Mouse (Mus musculus) hematopoietic stem cell, adult 5-6 weeks (primary cell): Measurements from ENCODE around the gene Apoh. TPM values are rescaled to one million over a fixed set of nuclear protein-coding genes. Genes with fewer than 3 reads are reported as not detected.
A peak's percentile ranks its signal among the peaks of the same experiment; 100 is the strongest.

ENCODE experiments used
- ATAC-seq, 2 experiments: fragments of 125-278 bp in 1 of 2; replicated peaks in 1 of 2; 2 replicates each; pipeline ENCODE4 v1.8.0; 2016 to 2017; ENCODE audit warnings: inconsistent platforms in 2 of 2, mild to moderate bottlenecking in 2 of 2, moderate number of reproducible peaks in 2 of 2, low read depth in 1 of 2, moderate TSS enrichment in 1 of 2; ENCODE audit not compliant: low FRiP score in 2 of 2, poor library complexity in 2 of 2, severe bottlenecking in 2 of 2, insufficient read depth in 1 of 2, low TSS enrichment in 1 of 2
- total RNA-seq: library from RNA; stranded (forward); fragments of 172-1452, 232-1000 nt; gene quantifications from 2 replicates; pipeline ENCODE4 v1.2.3, GENCODE M21; 2017

The Apoh gene
- total RNA-seq = not detected in 2 replicates

DNA sequence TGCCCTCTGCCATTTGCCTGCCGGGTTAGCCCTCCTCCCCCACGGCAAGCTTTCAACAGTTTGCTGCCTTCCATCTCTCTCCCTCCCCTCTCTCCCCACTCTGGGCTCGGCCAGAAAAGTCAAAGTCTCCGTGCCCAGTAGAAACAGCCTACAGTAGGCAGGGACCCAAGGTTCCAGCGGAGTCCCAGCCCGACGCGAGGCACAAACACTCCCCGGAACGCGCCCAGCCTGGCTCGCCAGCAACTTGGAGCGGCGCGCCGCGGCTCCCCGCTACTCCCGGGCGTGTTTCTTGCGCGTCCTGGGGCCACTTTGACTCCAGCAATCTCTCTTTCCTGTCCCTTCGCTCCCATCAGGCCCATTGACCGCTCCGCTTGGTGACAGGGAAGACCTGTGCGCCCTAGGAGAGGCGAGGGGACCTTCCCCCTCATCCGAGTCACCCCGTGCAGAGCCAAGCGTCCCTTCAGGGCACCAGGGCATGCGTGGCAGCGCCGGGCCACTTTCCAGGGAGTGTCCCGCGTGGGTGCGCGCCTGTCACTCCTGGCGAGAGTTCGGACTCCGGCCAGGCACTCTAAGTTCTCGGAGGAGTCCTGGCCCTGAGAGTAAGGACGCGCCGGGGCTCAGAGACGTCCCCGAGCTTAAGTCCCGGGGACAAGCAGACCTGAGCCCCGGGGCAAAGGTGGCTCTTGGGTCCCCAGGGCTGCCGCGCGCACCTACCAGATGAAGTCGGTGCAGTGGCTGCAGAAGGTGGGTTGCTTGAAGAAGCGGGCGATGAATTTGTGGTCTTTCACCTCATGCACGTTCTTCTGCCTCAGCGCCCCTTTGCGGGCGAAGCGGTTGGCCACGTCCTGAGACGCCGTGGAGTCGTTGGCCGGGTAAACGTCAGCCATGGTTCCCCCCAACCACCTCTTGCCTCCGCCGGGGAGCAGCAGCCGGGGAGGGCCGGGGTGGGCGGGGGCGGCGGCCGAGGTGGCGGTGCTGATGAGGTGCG lies at the start of gene Apoh:
Gene Apoh, plus strand, starts transcription at position 574 of the 988 bp plus-strand sequence.
- ATAC-seq = peak; percentile 13 to 40; a peak in 2 of 4 replicates

DNA sequence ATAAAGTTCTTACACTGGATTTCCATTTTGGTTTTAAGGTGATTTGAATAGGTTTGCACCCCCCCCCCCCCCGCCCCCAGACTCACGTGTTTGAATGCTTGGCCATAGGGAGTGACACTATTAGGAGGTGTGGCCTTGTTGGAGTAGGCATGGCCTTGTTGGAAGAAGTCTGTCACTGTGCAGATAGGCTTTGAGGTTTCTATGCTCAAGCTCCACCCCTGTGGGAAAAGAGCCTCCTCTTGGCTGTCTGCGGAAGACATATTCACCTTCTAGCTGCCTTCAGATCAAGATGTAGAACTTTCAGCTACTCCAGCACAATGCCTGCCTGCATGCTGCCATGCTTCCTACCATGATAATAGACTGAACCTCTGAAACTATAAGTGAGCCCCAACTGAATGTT lies 49.3 kb upstream of the Apoh start:
- peak in 1 of 2 experiments; percentile 42; a peak in 1 of 4 replicates for ATAC-seq

DNA sequence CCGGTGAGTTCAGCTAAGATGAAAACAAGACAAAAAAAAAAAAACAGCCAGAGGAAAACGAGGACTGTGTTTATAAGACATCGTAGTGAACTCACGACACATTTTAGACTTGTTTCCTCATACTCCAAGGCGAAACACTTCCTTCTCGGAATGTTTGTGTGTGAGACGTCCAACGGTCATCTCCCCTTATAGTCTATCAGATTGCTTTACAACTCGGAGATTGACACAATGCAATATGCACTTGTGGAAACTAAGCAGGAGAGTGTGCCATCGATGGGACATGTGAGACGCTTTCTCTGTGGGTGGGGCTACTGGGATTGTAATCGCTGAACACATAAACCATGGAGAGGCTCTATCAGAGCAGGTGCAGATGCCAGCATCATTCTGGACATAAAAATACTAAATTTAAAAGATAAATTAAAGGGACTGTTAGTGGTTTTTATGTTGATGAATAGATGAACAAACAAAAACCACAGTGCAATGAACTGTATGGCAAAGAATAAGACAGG lies 48.8 kb upstream of the Apoh start:
- ATAC-seq = no peak

DNA sequence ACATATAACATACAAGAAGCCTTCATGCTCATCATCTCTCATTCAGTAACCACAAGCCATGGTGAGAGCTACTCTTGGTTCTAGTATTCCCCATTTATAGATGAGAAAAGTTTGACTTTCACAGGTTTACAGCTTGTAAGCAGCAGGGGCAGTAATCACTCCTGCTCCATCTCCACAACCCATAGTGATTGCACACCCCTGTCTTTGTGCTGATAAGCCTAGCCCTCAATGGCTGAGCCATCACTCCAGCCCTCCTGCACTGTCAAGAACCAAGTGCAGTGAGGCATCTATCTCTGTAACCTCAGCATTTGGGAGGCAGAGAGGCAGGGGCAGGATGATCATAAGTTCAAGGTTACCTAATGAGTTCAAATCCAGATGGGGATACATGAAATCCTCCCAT lies 47.8 kb upstream of the Apoh start:
- ATAC-seq = no peak

DNA sequence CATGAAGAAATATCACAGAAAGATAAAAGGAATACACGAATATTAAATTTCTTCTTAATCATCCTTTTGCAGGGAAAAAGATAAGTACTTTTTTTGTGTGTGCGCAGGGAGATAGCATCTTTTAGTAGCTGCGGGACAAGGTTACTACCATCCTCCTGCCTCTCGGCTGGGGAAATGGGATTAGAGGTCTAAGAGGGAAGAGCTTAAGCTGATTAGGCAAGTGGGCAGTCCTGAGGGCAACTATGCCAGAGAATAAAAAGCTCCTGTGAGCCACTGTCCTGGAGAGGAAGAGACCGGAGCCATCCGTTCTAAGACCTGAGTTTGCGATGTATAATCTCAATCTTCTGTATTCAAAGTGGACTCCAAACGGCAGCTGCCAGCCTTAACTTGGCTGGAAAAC lies 45.2 kb upstream of the Apoh start:
- no peak for ATAC-seq

DNA sequence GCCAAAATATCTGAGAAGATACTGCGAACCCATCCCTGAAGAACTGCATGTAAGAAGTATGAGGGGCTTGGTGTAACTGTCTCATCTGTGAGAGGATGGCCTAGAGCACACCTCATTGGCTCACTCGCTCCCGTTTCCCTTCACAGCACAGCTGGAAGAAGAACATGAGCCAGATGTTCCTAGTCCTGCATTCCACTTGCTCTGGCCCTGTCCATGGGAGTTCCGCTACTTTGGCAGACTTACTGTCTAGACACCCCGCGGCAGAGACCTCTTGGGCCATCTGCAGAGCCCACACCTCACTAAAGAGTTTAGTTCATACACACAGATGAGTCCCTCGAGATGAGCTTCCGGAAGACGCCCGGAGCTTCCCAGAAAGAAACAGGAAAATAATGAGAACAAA lies 43.2 kb upstream of the Apoh start:
- no peak for ATAC-seq

DNA sequence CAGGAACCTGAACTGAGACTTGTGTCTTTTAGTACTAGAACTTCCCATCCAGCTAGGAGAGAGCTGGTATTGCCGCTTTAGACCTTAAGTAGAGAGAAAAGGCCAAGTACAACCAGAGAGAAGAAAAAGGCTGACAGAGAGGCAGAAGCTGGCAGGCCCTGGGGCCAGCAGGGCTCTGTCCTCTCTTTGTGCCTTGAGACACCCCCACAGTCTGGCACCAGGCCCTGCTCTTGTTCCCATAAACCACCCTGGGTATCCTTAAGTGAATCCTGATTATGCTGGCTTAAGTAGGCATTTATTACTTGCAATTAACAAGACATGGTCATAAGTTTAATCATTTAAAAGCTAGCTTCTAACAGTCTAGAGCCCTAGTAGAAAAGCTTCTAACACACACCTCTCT lies 42.7 kb upstream of the Apoh start:
- ATAC-seq = no peak

DNA sequence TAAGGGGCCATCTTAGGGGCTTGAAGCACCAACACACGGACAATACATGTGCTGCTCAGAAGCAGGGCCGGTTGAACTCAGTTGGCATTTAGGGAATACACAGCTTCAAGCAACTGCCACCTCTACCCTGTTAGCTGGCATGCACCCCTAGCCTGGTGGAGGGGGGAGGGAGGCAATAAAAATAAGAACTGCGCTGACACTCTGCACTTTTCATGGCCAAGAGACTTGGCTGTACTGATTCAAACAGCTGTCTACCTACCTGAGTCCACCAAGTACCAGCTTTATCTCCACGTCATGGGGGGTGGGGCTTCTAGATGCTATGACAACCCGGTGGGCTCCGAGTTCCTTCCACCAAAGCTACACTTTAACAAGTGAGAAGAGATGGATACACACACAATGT lies 42.1 kb upstream of the Apoh start:
- ATAC-seq = no peak

DNA sequence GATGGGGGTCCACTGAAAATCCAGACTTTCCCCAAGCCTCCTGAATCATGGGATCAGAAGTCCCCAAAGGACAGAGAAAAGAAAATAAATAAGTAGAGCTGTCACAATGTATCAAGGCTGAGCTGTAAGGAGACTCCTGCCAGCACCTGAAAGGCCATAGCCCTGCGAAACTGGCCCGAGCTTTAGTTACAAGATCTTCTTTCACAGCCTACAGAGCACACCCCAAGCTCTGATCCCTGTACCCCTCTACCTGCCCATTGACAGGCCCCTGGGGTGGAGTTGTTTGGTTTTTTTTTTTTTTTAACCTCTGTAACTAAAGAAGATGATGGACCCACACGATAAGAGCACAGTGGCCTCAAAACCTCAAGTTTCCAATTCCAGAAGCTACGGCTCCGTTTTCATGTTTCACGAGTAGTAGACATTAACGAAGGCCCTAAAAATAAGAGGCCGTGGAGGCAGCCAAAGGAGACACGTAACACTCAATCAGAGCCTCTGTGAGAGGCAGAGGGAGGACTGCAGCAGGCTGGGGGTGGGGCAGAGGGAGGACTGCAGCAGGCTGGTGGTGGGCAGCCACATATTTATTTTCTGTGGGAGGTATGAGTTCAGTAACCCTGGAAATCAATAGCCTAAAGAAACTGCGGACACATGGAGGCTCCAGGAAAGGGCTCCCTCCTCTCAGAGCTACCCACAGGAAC lies 41.2 kb upstream of the Apoh start:
- ATAC-seq = no peak

DNA sequence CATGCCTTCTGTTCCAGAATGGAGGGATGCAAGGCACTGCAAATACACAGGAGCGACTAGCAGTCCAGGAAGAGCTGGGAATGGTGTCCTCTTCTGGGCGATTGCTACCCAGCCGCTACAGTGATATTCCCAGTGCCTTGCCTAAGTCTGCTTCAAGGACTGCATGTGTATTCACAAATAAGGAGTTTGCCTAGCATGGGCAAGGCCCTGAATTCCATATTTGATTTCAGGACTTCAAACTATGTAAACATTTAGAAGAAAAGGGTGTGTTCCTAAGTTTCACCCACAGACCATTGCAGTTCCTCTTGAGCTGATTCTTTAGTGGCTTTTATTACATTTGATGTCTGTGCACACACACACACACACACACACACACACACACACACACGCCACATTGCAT lies 39.4 kb upstream of the Apoh start:
- ATAC-seq = no peak

DNA sequence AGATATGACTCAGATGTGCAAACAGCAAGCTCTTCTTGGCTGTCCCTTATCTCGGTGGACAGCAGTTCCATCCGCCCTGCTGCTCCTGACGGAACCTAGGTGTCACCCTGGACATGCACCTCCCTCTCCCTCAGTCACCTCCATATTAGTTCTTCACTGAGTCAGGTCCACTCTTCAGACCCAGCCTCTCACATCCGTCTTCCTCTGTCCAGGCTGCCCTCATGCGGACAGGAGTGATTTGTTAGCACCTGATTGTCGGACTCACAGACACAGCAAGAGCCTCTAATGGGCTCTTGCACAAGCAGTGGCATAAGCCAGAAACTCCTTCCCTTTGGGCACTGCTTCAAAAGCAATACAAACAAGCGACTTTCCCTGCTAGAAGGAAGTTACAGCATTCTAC lies 35.9 kb upstream of the Apoh start:
- no peak for ATAC-seq

DNA sequence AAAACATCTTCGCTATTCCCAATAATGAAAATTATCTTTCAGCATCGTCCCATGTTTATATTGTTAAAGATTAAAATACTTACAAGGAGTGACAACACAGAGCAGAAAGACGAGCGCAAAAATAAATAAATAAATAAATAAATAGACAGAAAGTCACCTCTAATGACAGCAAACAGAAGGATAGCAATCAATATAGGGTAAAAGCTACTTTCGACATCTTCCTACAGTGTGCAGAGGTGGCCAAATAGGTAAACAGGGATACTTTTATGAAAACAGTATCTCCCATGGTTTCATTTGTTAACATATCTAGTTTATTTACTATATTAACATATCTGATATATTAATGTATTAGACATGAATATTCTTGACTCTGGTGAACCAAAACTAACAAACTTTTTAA lies 34.9 kb upstream of the Apoh start:
- ATAC-seq = no peak

DNA sequence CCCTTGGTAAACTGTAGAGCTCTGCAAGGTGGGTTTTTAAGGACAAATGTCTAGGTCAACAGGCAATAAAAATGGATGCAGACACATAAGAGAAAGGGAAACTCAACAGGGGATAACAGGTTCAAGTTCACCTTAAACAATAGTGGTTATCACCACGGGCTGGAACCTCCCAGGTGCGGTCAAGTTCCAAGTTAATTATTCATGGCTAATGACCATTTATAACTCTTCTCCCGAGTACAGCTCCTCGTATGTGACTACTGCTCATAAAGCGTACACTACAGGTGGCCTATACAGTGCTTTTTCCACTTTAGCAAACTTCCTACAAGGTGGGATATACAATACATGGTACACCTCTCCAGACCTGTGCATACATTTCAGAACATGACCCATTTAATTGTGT lies 33.4 kb upstream of the Apoh start:
- no peak for ATAC-seq

DNA sequence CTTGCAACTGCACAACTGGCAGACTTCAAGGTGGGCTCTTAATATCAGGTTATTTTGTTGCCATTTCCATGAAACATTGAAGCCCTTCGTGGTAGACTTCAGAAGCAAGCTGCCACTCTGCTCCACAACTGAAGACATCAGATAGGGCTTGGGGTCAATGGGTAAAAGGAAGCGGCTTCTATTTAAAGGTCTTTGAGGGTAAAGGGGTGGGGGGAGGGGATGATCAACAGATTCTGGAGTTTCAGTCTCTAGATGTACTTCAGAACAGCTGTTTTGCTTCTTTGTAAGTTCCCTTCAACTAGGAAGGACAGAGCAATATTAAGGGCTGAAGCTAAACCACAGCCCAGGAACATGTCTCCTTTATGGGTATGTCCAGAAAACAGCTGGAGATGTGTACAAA lies 31.2 kb upstream of the Apoh start:
- ATAC-seq = 0 out of 4 replicates have a peak, but pooled peaks of 1 of the 2 experiments have one; percentile 17

DNA sequence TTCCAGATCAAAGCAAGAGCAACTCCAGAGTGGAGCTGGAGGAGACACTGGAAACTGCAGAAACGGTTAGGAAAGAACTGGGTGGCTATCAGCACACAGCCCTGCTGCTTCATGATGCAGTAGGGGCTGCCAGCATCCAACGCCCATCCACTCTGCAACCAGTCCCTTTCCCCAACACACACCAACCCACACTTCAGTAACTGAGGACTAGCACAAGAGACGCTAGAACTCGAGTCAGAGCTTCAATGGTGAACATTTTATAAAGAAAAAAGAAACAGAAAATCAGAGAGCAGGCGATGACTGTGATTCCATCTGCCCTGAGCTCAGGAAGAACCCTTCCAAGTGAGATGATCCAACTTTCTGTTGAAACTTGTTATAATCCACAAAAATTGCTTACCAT lies 30.6 kb upstream of the Apoh start:
- no peak for ATAC-seq

DNA sequence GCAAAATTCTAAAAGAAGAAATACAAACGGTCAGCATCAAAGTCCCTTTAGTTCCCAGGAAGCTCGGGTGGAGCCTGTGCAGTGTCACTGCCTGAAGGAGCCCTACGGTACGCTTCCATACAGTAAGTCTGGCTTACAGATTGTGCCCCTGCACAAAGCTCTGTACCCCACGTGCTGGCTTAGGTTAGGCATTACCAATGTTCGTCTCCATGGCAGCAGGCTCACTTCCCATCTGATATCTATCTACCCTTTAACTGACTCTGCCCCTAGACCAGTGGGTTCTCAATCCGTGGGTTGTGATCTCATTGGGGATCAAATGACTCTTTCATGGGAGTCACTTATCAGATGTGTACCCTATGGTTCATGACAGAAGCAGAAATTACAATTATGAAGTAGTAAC lies 27.4 kb upstream of the Apoh start:
- no peak for ATAC-seq

DNA sequence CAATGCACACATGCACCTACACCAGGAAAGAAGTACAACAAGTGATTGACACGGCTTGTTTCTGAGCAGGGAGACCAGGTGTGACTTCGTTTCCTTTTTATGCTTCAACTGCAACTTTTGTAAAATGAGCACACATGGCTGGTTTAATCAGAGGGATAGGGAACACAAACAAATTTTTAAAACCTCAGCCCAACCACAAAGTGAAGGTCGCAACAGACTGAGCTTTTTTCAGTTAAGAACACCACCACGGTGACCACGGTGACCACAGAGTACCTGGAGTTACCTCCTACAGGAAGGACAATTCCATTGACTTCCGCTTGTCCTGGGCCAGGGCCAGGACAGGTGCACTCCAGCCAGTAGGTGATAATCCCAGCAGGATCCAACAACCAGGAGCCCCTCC lies 25.3 kb upstream of the Apoh start:
- no peak for ATAC-seq

DNA sequence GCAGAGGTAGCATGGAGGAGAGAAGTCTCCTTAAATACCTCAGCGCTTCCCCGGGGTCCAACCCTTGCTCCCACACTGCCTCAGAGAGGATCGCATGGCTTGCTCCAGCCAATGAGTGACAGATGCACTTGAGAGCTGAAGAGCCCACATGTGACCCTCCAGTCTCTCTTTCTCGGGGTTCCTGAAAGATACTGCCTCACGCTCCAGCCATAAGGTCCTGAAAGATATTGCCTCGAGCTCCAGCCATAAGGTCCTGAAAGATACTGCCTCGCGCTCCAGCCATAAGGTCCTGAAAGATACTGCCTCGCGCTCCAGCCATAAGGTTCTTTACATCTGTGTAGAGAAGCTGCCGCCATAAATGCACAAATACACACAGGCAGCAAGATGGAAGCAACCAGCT lies 24.0 kb upstream of the Apoh start:
- ATAC-seq = no peak
